Mouse (Mus musculus): Measurements from ENCODE around the gene Tmem120a. TPM values are rescaled to one million over a fixed set of nuclear protein-coding genes. Genes with fewer than 3 reads are reported as not detected.

Gene Tmem120a
- polyA plus RNA-seq, 1 experiment from 2014 or later = 49.5 TPM

GRCm38 (mm10) chr5:135764971-135765370 is 20.7 kb upstream of the Tmem120a start:
- Histone ChIP-seq H3K36me3 (ENCODE audit: control insufficient read depth, insufficient read depth, low read length) (no peaks in the 10 kb centered on the region), H3K9ac (ENCODE audit: low read length) (no peak overlapping the region), H3K4me1 (ENCODE audit: control insufficient read depth, insufficient read depth, low read length) (no peaks in the 10 kb centered on the region), H3K27me3 (ENCODE audit: control insufficient read depth, insufficient read depth, low read length) (no peaks in the 10 kb centered on the region), H3K27ac (replicated peaks; ENCODE audit: low read depth, low read length) (no peak overlapping the region), H3K9me3 (ENCODE audit: control insufficient read depth, low read length) (no peaks in the 10 kb centered on the region), H3K4me3 (ENCODE audit: low read depth, low read length) (no peak overlapping the region), H3K4me2 (ENCODE audit: low read depth, severe bottlenecking) (no peak overlapping the region)
- ATAC-seq (ENCODE audit: insufficient number of reproducible peaks, low FRiP score, low TSS enrichment, low read depth) (no peak), DNase-seq (ENCODE audit: low spot score) (no peak)
- 51% methylated on average over 3 of the region's 3 CpGs for WGBS

- no peak for ATAC-seq (ENCODE audit: insufficient number of reproducible peaks, low FRiP score, low TSS enrichment, low read depth)
- peak; percentile 86 for DNase-seq (ENCODE audit: low spot score)
- Histone ChIP-seq H3K9me3 (ENCODE audit: control insufficient read depth, low read length) (no peaks in the 10 kb centered on the region), H3K4me1 (ENCODE audit: control insufficient read depth, insufficient read depth, low read length) (no peaks in the 10 kb centered on the region), H3K4me3 (ENCODE audit: low read depth, low read length) (no peak overlapping the region), H3K9ac (ENCODE audit: low read length) (no peak overlapping the region), H3K4me2 (ENCODE audit: low read depth, severe bottlenecking) (no peak overlapping the region), H3K27me3 (ENCODE audit: control insufficient read depth, insufficient read depth, low read length) (no peaks in the 10 kb centered on the region), H3K27ac (replicated peaks; ENCODE audit: low read depth, low read length) (no peak overlapping the region), H3K36me3 (ENCODE audit: control insufficient read depth, insufficient read depth, low read length) (no peaks in the 10 kb centered on the region)
- 5% methylated on average over 7 of the region's 7 CpGs for WGBS
Measured at GRCm38 (mm10) chr5:135763526-135763925, 19.3 kb upstream of the Tmem120a start.

- ATAC-seq (ENCODE audit: insufficient number of reproducible peaks, low FRiP score, low TSS enrichment, low read depth) (no peak), DNase-seq (ENCODE audit: low spot score) (no peak)
- H3K4me3 ChIP-seq (ENCODE audit: low read depth, low read length) = no peak overlapping the region
- H3K9me3 ChIP-seq (ENCODE audit: control insufficient read depth, low read length) = no peaks in the 10 kb centered on the region
- no peak overlapping the region for H3K27ac ChIP-seq (replicated peaks; ENCODE audit: low read depth, low read length)
- no peaks in the 10 kb centered on the region for H3K36me3 ChIP-seq (ENCODE audit: control insufficient read depth, insufficient read depth, low read length)
- no peak overlapping the region for H3K4me2 ChIP-seq (ENCODE audit: low read depth, severe bottlenecking)
- no peaks in the 10 kb centered on the region for H3K27me3 ChIP-seq (ENCODE audit: control insufficient read depth, insufficient read depth, low read length)
- H3K9ac ChIP-seq (ENCODE audit: low read length) = no peak overlapping the region
- 77% methylated on average over 3 of the region's 3 CpGs for WGBS
- no peaks in the 10 kb centered on the region for H3K4me1 ChIP-seq (ENCODE audit: control insufficient read depth, insufficient read depth, low read length)
Measured at GRCm38 (mm10) chr5:135761881-135762280, 17.6 kb upstream of the Tmem120a start.

GRCm38 (mm10) chr5:135751595-135751994 is 7.3 kb upstream of the Tmem120a start:
- Histone ChIP-seq H3K27ac (replicated peaks; ENCODE audit: low read depth, low read length) (no peak overlapping the region), H3K4me1 (ENCODE audit: control insufficient read depth, insufficient read depth, low read length) (no peaks in the 10 kb centered on the region), H3K36me3 (ENCODE audit: control insufficient read depth, insufficient read depth, low read length) (no peaks in the 10 kb centered on the region), H3K4me3 (ENCODE audit: low read depth, low read length) (no peak overlapping the region), H3K27me3 (ENCODE audit: control insufficient read depth, insufficient read depth, low read length) (no peaks in the 10 kb centered on the region), H3K4me2 (ENCODE audit: low read depth, severe bottlenecking) (no peak overlapping the region), H3K9me3 (ENCODE audit: control insufficient read depth, low read length) (no peaks in the 10 kb centered on the region; the same call in 1 of the 2 replicates), H3K9ac (ENCODE audit: low read length) (no peak overlapping the region)
- no peak for DNase-seq (ENCODE audit: low spot score)
- ATAC-seq (ENCODE audit: insufficient number of reproducible peaks, low FRiP score, low TSS enrichment, low read depth) = no peak
- WGBS = 81% methylated on average over 2 of the region's 2 CpGs

GRCm38 (mm10) chr5:135751041-135751440 is 6.8 kb upstream of the Tmem120a start:
- Histone ChIP-seq H3K4me3 (ENCODE audit: low read depth, low read length) (no peak overlapping the region), H3K9me3 (ENCODE audit: control insufficient read depth, low read length) (no peaks in the 10 kb centered on the region; the same call in 1 of the 2 replicates), H3K27me3 (ENCODE audit: control insufficient read depth, insufficient read depth, low read length) (no peaks in the 10 kb centered on the region), H3K9ac (ENCODE audit: low read length) (no peak overlapping the region), H3K4me2 (ENCODE audit: low read depth, severe bottlenecking) (no peak overlapping the region), H3K4me1 (ENCODE audit: control insufficient read depth, insufficient read depth, low read length) (no peaks in the 10 kb centered on the region), H3K27ac (replicated peaks; ENCODE audit: low read depth, low read length) (no peak overlapping the region), H3K36me3 (ENCODE audit: control insufficient read depth, insufficient read depth, low read length) (no peaks in the 10 kb centered on the region)
- ATAC-seq (ENCODE audit: insufficient number of reproducible peaks, low FRiP score, low TSS enrichment, low read depth) = no peak
- WGBS = 81% methylated on average over 1 of the region's 1 CpGs
- no peak for DNase-seq (ENCODE audit: low spot score)

GRCm38 (mm10) chr5:135744742-135745141 is 494 bp upstream of the Tmem120a start:
- DNase-seq (ENCODE audit: low spot score) (peak; percentile 48), ATAC-seq (ENCODE audit: insufficient number of reproducible peaks, low FRiP score, low TSS enrichment, low read depth) (peak; percentile 31; the same call in 1 of the 2 replicates)
- H3K36me3 ChIP-seq (ENCODE audit: control insufficient read depth, insufficient read depth, low read length) = no peaks in the 10 kb centered on the region
- WGBS = 19% methylated on average over 12 of the region's 12 CpGs
- no peak overlapping the region for H3K27ac ChIP-seq (replicated peaks; ENCODE audit: low read depth, low read length)
- peak overlapping the region; percentile 47 for H3K9ac ChIP-seq (ENCODE audit: low read length)
- no peaks in the 10 kb centered on the region; the same call in 1 of the 2 replicates for H3K9me3 ChIP-seq (ENCODE audit: control insufficient read depth, low read length)
- no peaks in the 10 kb centered on the region for H3K27me3 ChIP-seq (ENCODE audit: control insufficient read depth, insufficient read depth, low read length)
- peak overlapping the region; percentile 85 for H3K4me2 ChIP-seq (ENCODE audit: low read depth, severe bottlenecking)
- H3K4me1 ChIP-seq (ENCODE audit: control insufficient read depth, insufficient read depth, low read length) = peaks cover 9% of the 10 kb centered on the region; the same call in 1 of the 2 replicates
- H3K4me3 ChIP-seq (ENCODE audit: low read depth, low read length) = peak overlapping the region; percentile 86

- DNase-seq (ENCODE audit: low spot score) (peak; percentile 61), ATAC-seq (ENCODE audit: insufficient number of reproducible peaks, low FRiP score, low TSS enrichment, low read depth) (no peak)
- H3K36me3 ChIP-seq (ENCODE audit: control insufficient read depth, insufficient read depth, low read length) = no peaks in the 10 kb centered on the region
- no peaks in the 10 kb centered on the region; the same call in 1 of the 2 replicates for H3K9me3 ChIP-seq (ENCODE audit: control insufficient read depth, low read length)
- H3K4me2 ChIP-seq (ENCODE audit: low read depth, severe bottlenecking) = peak overlapping the region; percentile 85
- H3K4me1 ChIP-seq (ENCODE audit: control insufficient read depth, insufficient read depth, low read length) = peaks cover 9% of the 10 kb centered on the region; the same call in 1 of the 2 replicates
- H3K27ac ChIP-seq (replicated peaks; ENCODE audit: low read depth, low read length) = no peak overlapping the region
- WGBS = 20% methylated on average over 18 of the region's 18 CpGs
- no peaks in the 10 kb centered on the region for H3K27me3 ChIP-seq (ENCODE audit: control insufficient read depth, insufficient read depth, low read length)
- H3K4me3 ChIP-seq (ENCODE audit: low read depth, low read length) = peak overlapping the region; percentile 86
- H3K9ac ChIP-seq (ENCODE audit: low read length) = peak overlapping the region; percentile 77; the same call in 1 of the 2 replicates
Measured at GRCm38 (mm10) chr5:135742941-135743740, 1.1 kb downstream of the Tmem120a start.

GRCm38 (mm10) chr5:135742156-135742555 is 2.1 kb downstream of the Tmem120a start:
- peaks cover 9% of the 10 kb centered on the region; the same call in 1 of the 2 replicates for H3K4me1 ChIP-seq (ENCODE audit: control insufficient read depth, insufficient read depth, low read length)
- H3K27ac ChIP-seq (replicated peaks; ENCODE audit: low read depth, low read length) = no peak overlapping the region
- H3K9ac ChIP-seq (ENCODE audit: low read length) = no peak overlapping the region
- no peaks in the 10 kb centered on the region for H3K36me3 ChIP-seq (ENCODE audit: control insufficient read depth, insufficient read depth, low read length)
- 65% methylated on average over 10 of the region's 10 CpGs for WGBS
- H3K4me2 ChIP-seq (ENCODE audit: low read depth, severe bottlenecking) = no peak overlapping the region
- no peaks in the 10 kb centered on the region for H3K27me3 ChIP-seq (ENCODE audit: control insufficient read depth, insufficient read depth, low read length)
- DNase-seq (ENCODE audit: low spot score) (peak; percentile 45), ATAC-seq (ENCODE audit: insufficient number of reproducible peaks, low FRiP score, low TSS enrichment, low read depth) (no peak)
- no peak overlapping the region for H3K4me3 ChIP-seq (ENCODE audit: low read depth, low read length)
- H3K9me3 ChIP-seq (ENCODE audit: control insufficient read depth, low read length) = no peaks in the 10 kb centered on the region

All from limb, embryonic 11.5 days (tissue).